Mouse (Mus musculus): ENCODE data around the gene Drap1.
"Not testable (repeated sequence)": the region's sequence is repeated elsewhere in the genome, so short reads cannot be mapped to it uniquely, and the experiment has no call there.

The Drap1 gene

GRCm38 (mm10) chr19:5423561-5423960 is 1.2 kb downstream of the Drap1 start:
- in situ Hi-C loops (cut with MboI, MseI), result no loop called here

- in situ Hi-C loops (cut with MboI, MseI), result no loop called here
These were observed 1.8 kb downstream of the Drap1 start for GRCm38 (mm10) chr19:5422895-5423443.

- in situ Hi-C loops (cut with MboI, MseI), result no loop called here
These were observed 2.5 kb downstream of the Drap1 start for GRCm38 (mm10) chr19:5422267-5422666.

- in situ Hi-C loops (cut with MboI, MseI), result no loop called here
These were observed 3.0 kb downstream of the Drap1 start for GRCm38 (mm10) chr19:5421784-5422183.

GRCm38 (mm10) chr19:5420579-5420978 is 4.2 kb downstream of the Drap1 start:
- in situ Hi-C loops (cut with MboI, MseI), result no loop called here

GRCm38 (mm10) chr19:5419630-5420029 is 5.1 kb downstream of the Drap1 start:
- in situ Hi-C loops (cut with MboI, MseI), result no loop called here

- in situ Hi-C loops (cut with MboI, MseI), result no loop called here
These were observed 5.9 kb downstream of the Drap1 start for GRCm38 (mm10) chr19:5418750-5419466.

GRCm38 (mm10) chr19:5414534-5414957 is 10.2 kb downstream of the Drap1 start:
- in situ Hi-C loops (cut with MboI, MseI), result no loop called here

GRCm38 (mm10) chr19:5413840-5414239 is 10.9 kb downstream of the Drap1 start:
- in situ Hi-C loops (cut with MboI, MseI), result no loop called here

- in situ Hi-C loops (cut with MboI, MseI), result no loop called here
These were observed 12.8 kb downstream of the Drap1 start for GRCm38 (mm10) chr19:5411961-5412360.

GRCm38 (mm10) chr19:5410641-5411040 is 14.1 kb downstream of the Drap1 start:
- in situ Hi-C loops (cut with MboI, MseI), result no loop called here

- in situ Hi-C loops (cut with MboI, MseI), result loop anchor here in 1 of 2 experiments (5.0 kb wide), 1 partner anchor 38 kb away; the partner anchor contains the start of gene Fosl1
These were observed 15.7 kb downstream of the Drap1 start for GRCm38 (mm10) chr19:5409068-5409467.

- in situ Hi-C loops (cut with MboI, MseI), result loop anchor here in 1 of 2 experiments (5.0 kb wide), 1 partner anchor 39 kb away; the partner anchor contains the start of gene Fosl1
These were observed 16.4 kb downstream of the Drap1 start for GRCm38 (mm10) chr19:5408057-5409001.

- in situ Hi-C loops (cut with MboI, MseI), result loop anchor here in 1 of 2 experiments (5.0 kb wide), 1 partner anchor 40 kb away; the partner anchor contains the start of gene Fosl1
These were observed 17.6 kb downstream of the Drap1 start for GRCm38 (mm10) chr19:5407133-5407532.

- in situ Hi-C loops (cut with MboI, MseI), result loop anchor here in 1 of 2 experiments (5.0 kb wide), 1 partner anchor 41 kb away; the partner anchor contains the start of gene Fosl1
These were observed 18.1 kb downstream of the Drap1 start for GRCm38 (mm10) chr19:5406531-5407126.

- in situ Hi-C loops (cut with MboI, MseI), result loop anchor here in 1 of 2 experiments (5.0 kb wide), 1 partner anchor 41 kb away; the partner anchor contains the start of gene Fosl1
These were observed 18.9 kb downstream of the Drap1 start for GRCm38 (mm10) chr19:5405924-5406323.

- in situ Hi-C loops (cut with MboI, MseI), result no loop called here
These were observed 22.5 kb downstream of the Drap1 start, which contains the start of gene Tsga10ip for GRCm38 (mm10) chr19:5402293-5402692. Gene Tsga10ip, minus strand, starts transcription at chr19:5402526.

- in situ Hi-C loops (cut with MboI, MseI), result not testable (repeated sequence)
These were observed 23.7 kb downstream of the Drap1 start for GRCm38 (mm10) chr19:5401073-5401472.

- in situ Hi-C loops (cut with MboI, MseI), result loop anchor here in 1 of 2 experiments (25.0 kb wide), 1 partner anchor 1833 kb away; no protein-coding TSS in a partner anchor
These were observed 29.4 kb downstream of the Drap1 start for GRCm38 (mm10) chr19:5395371-5395770.

- in situ Hi-C loops (cut with MboI, MseI), result loop anchor here (5.0 to 25.0 kb wide), 2 partner anchors 58 to 1832 kb away; no protein-coding TSS in a partner anchor
These were observed 30.6 kb downstream of the Drap1 start for GRCm38 (mm10) chr19:5394168-5394567.

GRCm38 (mm10) chr19:5392892-5393291 is 31.9 kb downstream of the Drap1 start:
- in situ Hi-C loops (cut with MboI, MseI), result loop anchor here (5.0 to 25.0 kb wide), 2 partner anchors 59 to 1831 kb away; no protein-coding TSS in a partner anchor

Data from T-helper 17 cell (primary cell).